Mouse (Mus musculus): Measurements from ENCODE around the gene Safb.
"Not testable (repeated sequence)": the region's sequence is repeated elsewhere in the genome, so short reads cannot be mapped to it uniquely, and the experiment has no call there.

Safb gene

DNA sequence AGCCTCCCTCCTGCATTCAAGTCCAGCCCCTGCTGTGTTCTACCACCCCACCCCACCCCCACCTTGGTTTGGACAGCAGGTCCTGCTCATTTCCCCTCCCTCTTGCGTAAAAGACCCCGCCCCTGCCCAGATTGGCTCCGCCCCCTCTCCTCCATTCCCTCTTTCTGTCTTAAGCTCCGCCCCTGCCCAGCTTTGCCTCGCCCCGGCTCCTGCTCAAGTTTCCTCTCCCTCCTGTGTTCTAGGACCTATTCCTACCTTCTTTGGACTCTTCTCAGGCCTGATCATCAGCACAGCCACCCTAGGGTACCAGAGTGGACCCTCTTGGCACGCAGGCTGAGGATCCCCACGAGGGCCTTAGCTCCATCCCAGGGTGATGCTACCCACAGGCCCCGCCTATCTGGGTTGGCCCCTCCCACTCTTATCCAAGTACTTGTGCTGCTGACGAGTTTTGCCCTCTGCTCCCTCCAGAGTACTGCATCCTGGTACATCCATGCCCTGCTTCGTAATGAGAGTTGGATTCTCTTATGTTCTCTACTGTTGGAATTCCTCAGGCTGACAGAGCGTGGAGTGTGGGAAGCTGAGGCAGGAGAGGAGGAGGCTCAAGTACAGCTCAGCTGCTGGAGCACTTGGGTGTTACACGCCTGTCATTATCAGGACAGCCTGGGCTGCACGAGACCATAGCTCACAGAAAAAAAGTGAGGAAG is 27.4 kb downstream of the Safb start:
- DNase-seq, result peak; percentile 89

DNA sequence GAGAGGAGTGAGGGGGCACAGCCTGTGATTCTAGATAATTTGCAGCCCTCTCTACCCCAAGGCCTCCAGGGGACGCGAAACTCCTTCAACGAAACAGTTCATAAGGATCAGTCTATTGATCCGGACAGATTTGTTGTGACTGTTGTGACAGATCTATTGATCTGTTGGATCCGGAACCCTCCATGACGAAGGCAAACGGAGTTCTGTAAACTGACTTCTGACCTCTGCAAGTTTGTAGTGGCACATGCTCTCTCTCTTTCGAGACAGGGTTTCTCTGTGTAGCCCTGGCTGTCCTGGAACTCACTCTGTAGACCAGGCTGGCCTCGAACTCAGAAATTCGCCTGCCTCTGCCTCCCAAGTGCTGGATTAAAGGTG is 27.9 kb downstream of the Safb start:
- DNase-seq, result not testable (repeated sequence)

DNA sequence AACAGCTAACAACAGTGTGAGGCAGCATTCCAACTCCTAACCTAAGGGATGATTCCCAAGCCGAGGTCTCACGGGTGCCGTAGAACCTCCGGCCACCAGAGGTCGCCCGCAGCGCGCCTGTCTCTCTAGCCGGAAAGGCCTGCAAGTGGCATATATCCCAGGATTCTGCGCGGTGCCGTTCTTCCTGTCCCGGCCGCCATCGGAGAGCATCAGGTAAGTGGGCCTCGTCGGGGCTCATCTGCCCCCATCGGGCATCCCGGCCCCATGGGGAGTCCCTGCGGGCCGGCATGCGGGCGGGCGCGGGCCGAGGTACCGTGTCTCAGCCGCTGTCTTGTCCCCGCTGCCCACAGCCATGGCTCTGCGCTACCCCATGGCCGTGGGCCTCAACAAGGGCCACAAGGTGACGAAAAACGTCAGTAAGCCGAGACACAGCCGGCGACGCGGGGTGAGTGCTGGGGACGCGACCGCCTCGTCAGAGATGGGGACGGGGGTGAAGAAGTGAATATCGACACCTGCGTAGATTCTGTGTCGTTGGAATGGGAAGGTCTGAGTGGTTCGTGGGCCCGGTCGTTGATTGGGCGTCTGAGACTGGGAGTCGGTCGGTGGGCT is 28.7 kb downstream of the Safb start, which contains the start of gene Rpl36:
TSS of gene Rpl36 (plus strand) at position 181 of the 609 bp plus-strand sequence.
- DNase-seq, result peak; percentile 95

DNA sequence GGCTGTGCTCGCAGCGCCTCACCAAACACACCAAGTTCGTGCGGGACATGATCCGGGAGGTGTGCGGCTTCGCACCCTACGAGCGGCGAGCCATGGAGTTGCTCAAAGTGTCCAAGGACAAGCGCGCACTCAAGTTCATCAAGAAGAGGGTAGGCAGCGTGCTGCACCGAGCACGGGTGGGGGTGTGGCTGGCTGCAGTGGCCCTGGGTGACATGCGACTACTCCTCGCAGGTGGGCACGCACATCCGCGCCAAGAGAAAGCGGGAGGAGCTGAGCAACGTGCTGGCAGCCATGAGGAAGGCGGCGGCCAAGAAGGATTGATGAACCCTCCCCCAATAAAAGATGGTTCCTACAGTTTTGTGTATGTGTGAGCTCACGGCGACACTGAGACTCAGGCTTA is 29.3 kb downstream of the Safb start:
- peak; percentile 41 for DNase-seq

DNA sequence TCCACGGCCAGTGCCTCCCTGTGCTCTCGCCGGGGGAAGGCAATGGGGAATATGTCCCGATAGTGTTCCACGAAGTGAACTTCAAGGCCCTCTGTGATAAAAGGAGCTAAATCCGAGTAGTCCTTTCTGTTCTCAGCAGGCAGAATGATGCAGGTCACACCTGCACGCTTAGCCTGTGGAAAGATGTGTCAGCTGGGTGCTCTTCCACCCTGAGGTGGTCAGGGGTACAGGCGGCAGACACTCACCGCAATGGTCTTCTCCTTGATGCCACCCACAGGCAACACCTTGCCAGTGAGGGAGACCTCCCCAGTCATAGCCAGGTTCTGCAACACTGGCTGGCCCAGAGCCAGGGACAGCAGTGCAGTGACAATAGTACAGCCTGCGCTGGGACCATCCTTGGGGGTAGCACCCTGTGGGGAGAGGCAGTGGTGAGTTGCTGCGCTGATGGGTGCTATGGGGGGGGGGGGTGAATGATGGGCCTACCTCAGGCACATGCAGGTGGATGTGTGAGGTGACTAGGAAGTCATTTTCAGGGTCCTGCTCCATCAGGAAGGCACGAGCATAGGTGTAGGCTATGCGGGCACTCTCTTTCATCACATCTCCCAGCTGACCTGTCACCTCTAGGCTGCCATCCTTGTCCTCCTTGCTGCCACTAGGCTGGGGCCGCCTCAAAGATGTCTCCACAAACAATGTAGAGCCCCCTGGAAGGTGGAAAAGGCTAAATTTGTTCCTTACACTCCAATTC is 29.9 kb downstream of the Safb start:
- DNase-seq, result peak; percentile 29

DNA sequence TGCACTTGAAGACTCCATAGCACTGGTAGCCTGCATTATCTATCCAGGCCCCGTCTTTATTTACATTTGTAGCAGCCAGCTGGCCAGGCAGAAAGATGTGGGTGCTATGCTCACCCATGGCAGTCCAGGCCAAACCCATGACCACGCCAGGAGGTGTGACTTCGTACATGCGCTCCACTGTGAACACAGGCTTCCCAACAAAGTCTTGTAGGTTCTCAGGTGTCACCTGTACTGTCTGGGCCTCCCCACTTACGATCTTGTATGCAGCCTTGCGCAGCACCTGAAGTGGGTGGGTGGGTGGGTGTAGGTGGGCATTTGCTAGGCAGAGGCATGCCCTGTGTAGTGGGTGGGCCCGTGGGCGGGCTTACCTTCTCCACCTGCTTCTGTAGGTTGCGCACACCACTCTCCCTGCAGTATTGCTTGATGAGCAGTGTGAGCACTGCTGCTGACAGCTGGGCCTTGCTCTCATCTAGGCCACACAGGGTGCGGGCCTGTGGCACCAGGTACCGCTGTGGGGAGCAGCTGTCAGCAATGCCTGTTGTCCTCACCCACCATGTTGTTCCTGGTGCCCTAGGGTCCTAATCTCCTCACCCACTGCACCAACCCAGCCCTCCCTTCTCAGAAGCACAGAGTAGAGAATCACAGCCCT is 30.6 kb downstream of the Safb start:
- peak; percentile 21 for DNase-seq

DNA sequence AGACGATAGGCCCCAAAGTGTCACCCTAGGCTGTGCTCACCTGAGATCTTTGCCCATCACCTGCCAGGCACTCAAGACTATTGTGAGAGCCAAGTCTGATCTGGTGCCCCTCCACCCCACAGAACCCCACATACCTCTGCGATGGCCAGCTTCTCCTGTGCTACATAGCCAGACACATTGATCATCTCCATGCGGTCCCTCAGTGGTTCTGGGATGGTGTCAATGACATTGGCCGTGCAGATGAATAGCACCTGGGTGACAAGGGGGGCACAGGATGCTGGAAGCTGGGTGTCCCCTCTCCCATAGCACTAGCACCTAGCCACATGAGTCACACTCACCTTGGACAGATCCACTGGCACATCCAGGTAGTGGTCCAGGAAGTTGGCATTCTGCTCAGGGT is 31.2 kb downstream of the Safb start:
- DNase-seq, result no peak

DNA sequence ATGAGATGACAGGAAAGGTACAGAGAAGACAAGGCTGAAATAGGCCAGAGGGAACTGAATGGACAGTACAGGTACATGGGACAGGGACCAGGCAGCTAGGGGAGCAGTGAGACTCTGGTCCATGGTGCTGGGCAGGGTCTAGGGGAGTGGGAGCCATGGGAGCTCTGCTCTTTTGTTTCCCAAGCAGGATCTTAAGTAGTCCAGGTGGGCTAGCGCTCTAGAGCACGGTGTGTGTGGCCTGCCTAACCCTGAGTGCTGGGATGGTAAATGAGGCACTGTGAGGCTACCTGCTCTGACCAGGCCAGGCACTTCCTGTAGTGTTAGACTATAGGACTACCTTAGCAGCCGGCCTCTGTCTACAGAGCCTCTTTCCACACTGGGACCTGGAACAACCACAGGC is 32.1 kb downstream of the Safb start:
- no peak for DNase-seq

DNA sequence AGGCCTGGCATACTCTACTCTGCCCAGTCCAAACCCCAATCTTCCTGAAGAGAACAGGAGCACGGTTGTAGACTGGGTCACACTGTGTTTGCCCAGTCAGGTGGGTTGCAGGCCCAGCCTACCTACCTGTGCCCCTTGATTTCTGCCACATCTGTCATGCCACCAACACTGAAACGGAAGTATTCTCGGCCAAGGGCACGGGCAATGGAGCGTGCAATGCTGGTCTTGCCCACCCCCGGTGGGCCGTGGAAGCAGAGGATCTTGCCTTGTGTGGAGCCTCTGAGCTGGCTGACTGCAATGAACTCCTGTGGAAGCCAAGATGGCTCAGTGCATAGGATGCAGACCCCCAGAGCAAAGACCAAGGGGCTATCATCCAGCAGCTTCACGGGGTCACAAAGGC is 33.0 kb downstream of the Safb start:
- DNase-seq, result no peak

DNA sequence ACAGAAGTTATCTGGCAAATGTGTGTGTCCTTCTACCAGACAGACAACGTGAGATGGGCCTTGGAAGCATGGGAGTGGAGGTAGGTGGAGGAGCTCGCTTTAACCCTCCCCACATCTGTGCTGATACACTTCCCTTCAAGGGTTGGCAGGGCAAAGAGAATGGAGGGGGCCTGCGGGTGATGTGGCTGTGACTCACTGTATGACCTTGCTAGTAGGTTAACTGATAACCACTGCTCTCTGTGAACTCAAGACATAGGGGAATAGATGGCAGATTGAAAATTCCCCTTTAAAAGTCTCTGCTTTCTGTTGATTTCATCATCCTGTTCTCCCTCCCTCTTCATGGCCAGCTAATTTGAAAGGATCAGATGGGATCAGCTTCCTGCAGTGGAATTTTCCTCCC is 40.9 kb downstream of the Safb start:
- DNase-seq, result no peak

DNA sequence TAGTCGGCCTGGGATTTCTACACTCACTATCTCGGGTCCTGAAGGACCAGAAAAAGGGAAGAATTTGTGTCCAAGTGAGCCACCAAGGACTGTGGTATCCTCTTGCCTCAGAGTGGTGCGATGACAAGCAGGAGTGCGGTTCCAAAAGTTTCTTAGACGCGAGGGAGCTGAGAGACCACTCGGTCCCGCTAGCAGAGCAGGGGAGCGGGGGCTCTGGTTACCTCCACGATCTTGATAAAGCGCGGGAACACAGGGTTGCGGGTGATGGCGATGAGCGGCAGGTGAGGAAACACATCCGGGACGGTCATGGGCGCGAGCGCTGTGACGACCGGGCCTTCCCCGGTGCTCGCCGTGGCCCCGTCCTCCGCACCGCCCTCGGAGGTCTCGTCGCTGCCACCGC is 41.6 kb downstream of the Safb start:
- peak; percentile 31 for DNase-seq

DNA sequence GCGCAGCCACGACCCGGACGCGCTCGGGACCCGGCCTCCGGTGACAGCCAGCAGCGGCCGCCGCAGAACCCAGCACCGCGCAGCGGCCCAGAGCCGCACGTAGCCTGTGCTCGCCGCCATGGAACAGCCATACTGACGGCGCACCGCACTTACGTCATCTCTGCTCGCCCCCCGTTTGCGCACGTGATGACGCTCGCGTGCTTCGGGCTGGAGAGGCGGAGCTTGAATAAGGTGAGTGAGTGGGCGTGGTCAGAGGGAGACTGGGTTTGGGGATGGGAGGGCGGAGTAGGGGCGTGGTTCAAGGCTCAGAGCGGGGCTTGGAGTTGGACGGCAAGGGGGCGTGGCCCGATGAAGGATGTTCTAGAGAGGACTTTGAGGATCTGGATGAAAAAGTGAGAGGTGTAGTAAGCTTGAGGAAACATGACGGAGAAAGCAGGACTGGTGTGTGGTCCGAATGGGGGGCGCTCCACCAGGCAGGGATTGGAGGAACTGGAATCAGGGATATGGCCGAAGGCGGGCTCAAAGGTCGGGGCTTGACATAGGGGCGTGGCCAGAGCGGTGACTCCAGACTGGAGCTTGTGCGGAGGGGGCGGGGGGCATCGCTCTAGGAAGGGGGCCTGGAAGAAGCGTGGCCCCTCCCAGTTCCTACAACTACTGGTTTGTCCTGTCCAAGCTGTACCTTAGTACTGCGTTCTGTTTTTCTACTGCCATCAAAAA is 42.3 kb downstream of the Safb start, which contains the start of gene Lonp1:
TSS of gene Lonp1 (minus strand) at position 134 of the 717 bp plus-strand sequence.
- peak; percentile 99 for DNase-seq

DNA sequence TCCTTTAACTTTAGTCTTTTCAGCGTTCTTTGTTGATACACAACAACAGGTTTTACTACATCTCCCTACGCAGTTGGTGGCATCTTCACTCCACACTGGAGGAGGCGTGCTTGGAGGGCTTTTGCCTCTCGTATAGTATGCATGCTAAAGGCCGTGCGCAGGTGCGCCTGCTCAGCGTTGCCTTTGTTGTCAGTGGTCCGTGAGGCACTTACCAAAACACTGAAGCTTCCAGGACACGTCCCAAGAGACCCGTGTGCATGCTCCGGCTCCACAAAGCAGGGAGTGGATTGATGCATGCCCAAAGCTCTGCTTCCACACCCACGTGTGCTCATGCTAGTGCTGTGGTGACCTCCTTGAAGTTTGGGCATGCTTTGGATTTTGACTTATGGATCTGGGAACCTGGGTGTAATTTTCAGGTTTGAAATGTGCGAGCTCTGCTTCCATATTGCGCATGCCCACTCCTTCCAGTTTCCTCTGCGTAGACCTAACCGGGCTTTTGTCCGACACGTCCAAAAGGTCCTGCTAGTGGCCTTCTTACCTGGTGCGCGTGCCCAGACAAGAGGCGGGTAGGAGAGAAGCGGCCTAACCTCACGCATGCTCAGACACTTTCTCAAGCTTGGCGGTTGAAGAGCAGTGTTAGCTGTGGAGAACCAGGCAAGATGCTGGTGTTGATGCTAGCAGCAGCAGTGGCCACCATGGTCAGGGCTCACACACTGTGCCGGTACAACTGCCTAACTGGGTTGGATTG is 43.1 kb downstream of the Safb start, which contains the start of gene Catsperd:
TSS of gene Catsperd (plus strand) at position 614 of the 748 bp plus-strand sequence.
- no peak for DNase-seq

DNA sequence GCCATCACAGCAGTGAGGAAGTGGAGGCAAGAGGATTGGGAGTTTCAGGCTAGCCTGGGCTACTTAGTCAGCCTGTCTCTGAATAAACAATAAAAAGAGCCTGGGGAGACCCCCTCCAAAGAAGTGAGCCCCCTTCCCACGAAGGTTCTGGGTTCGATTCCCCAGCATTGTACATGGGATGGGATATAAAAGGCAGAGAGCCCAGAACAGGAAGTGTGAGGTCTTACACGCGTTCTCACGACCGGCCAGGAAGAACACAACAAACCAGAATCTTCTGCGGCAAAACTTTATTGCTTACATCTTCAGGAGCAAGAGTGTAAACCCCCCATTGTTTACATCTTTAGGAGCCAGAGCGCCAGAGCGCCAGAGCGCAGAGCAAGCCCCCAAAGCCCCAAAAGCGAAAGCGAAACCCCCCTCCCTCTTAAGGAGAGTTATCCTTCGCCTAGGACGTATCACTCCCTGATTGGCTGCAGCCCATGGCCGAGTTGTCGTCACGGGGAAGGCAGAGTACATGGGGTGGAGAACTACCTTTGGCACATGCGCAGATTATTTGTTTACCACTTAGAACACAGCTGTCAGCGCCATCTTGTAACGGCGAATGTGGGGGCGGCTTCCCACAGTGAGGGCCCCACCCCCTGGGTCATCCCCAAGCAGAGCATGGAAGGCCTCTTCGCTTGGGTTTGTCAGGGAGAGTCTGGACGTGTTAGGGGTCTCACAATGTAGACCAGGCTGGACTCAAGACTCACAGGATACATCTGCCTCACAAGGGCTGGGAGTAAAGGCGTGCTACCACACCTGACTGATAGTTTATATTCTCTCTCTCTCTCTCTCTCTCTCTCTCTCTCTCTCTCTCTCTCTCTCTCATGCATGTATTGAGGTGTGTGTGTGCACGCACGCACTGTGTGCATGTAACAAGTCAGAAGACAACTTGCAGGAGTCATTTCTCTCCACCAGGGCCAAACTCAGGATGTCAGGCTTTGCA is 45.5 kb downstream of the Safb start:
- not testable (repeated sequence) for DNase-seq

DNA sequence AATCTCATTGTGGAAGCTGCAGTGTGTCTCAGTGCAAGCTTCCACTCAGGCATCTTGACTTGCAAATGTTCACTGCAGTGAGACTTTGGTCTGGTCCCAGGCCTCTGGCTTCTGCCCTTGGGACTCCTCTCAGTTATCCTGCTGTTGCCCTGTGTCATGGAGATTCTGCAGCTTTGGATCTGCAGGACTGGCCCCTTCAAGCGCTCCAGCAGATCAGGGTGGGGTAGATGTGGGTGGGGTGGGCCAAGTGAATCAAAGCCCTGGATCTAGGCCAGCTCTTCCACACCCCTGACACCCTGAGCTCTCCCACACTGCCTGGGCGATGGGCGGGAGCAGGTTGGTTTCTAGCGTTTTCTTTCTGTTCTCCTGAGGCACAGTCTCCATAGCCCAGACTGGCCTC is 47.2 kb downstream of the Safb start:
- no peak for DNase-seq

DNA sequence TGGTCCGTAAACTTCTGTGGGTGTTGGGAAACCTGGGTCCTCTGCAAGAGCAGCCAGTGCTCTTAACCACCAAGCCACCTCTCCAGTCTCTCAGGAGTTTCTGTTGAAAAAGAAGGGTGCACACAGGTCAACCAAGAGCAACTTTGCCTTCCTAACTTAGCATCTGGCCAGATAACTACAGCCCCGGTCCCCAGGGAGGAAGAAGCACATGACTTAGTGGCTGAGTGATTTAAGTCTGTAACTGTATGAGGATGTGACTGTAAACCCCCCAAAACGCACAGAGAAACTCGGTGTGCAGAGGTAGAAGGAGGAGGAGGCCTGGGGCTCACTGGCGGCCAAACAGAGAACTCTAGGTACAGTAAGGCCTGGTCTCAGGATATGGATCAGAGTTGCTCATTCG is 49.4 kb downstream of the Safb start:
- no peak for DNase-seq

DNA sequence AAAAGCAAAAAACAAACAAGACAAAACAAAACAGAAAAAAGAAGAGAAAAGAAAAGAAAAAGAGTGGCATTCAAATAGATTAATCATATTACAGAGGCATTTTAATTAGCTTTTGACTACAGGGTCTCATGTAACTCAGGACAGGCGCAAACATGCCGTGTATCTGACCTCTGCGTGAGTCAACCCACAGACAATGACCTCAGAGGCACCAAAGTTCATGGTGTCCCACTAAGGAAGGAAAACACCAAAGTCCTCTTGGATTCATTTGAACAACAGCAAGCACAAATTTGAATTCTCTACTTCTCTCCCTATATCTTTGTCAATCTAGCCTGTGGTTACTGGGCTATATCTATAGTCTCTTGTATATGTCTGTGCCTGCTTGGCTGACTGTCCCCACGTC is 58.6 kb downstream of the Safb start:
- no peak for DNase-seq

DNA sequence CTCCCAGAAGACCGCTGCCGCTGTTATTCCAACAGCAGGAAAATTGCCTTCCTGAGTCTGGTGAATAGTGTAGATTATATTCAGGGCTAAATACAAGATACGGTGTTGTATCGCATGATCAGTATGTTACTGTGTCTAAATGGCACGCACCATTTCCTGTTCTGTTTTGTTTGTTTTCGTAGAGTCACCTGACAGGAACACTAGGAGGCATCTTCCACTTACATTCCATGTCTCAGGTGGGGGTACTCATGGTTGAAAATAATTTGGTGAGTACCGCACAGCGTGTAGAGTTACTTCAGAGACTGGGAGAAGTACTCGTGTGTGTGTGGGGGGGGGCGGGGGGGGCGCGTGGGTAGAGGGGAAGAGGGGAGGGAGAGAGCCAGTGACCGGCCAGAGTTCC is 62.9 kb downstream of the Safb start:
- no peak for DNase-seq

DNA sequence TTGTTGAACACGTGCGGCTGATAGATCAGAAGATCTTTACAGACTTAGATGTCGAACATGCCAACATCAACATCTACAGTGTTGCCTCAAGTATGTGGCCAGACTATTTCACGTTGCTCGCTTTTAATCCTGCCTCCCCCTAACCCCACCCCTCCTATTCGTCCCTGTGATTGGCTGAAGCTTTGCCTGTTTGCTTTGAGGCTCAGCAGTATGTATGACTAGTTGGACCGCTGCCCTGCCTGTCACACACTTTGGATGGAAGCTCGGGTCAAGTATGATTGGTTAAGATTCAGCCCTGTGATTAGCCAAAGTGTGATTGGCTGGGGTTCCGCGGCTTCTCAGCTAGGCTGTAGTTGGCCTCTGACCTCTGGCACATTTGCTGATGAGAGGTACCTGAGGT is 67.2 kb downstream of the Safb start:
- peak; percentile 34 for DNase-seq

DNA sequence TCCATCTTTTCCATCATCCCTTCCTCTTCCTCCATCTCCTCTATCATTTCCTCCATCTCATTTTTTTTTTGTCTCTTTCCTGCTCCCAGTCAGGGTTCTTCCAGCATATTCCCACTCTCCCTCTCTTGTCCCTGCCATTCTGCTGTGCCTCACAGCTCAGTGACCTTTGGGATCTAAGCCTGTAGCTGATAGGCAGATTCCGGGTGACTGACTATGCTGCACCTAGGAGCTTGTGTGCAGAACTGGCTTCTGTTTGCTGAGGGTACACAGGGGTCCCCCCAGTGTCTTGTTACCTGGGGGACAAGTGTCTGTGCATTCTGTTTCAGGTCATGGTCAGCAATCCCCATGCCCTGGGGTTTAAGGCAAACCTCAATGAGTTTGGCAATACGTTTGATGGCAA is 70.1 kb downstream of the Safb start:
- DNase-seq, result no peak

DNA sequence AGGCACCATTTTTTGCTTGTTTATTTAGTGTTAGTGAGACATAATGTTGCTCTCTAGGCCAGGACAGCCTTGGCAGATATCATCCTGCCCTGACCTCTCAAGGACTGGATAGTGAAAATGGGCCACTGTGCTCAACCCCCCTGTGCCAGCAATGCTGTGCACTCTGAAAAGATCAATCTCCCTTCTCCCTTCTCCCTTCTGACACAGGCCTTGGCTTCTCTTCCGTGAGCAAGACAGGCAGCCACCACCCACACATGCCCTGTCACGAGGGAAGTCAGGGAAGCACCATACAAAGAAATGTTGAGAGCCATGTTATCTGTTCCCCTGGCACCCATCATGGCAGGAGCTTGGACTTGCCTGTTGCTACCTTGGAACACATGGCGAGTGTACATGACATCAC is 70.7 kb downstream of the Safb start:
- no peak for DNase-seq
